Mouse (Mus musculus): ENCODE results near the gene Jam2.

GRCm38 (mm10) chr16:84735166-84736105 lies 38.5 kb upstream of the Jam2 start, which contains the start of gene Mrpl39:
- TF ChIP-seq TCF3 (IDR thresholded peaks at IDR 0.05; ENCODE audit: insufficient read length, low read depth) (no peak), POLR2A (IDR thresholded peaks at IDR 0.05; ENCODE audit: insufficient read length, low read depth) (peak; percentile 78), MYOG (IDR thresholded peaks at IDR 0.05; ENCODE audit: control insufficient read depth in 1 of 3, insufficient read depth in 1 of 3, insufficient read length in 2 of 3, low read depth in 2 of 3) (peak in 1 of 3 experiments; percentile 44), TCF12 (IDR thresholded peaks at IDR 0.05; ENCODE audit: insufficient read depth, poor library complexity, severe bottlenecking) (peak; percentile 2), POLR2AphosphoS2 (IDR thresholded peaks at IDR 0.05; ENCODE audit: insufficient read length, low read depth) (peak; percentile 82), USF1 (IDR thresholded peaks at IDR 0.05; ENCODE audit: low read depth) (no peak), E2F4 (IDR thresholded peaks at IDR 0.05; ENCODE audit: insufficient read depth) (peak; percentile 45), CEBPB (IDR thresholded peaks at IDR 0.05; ENCODE audit: insufficient read depth, poor library complexity, severe bottlenecking) (no peak), REST (IDR thresholded peaks at IDR 0.05; ENCODE audit: insufficient read depth, insufficient read length) (no peak), MAX (IDR thresholded peaks at IDR 0.05; ENCODE audit: low read depth) (no peak), MYOD1 (IDR thresholded peaks at IDR 0.05; ENCODE audit: control insufficient read depth in 1 of 3, insufficient read length in 2 of 3, low read depth in 2 of 3) (peak in 1 of 3 experiments; percentile 17), SRF (IDR thresholded peaks at IDR 0.05; ENCODE audit: control insufficient read depth, insufficient read length, low read depth) (no peak)
